Mouse (Mus musculus): ENCODE data around the gene Calhm2.
"Not testable (repeated sequence)": the region's sequence is repeated elsewhere in the genome, so short reads cannot be mapped to it uniquely, and the experiment has no call there.

Calhm2 gene

DNA sequence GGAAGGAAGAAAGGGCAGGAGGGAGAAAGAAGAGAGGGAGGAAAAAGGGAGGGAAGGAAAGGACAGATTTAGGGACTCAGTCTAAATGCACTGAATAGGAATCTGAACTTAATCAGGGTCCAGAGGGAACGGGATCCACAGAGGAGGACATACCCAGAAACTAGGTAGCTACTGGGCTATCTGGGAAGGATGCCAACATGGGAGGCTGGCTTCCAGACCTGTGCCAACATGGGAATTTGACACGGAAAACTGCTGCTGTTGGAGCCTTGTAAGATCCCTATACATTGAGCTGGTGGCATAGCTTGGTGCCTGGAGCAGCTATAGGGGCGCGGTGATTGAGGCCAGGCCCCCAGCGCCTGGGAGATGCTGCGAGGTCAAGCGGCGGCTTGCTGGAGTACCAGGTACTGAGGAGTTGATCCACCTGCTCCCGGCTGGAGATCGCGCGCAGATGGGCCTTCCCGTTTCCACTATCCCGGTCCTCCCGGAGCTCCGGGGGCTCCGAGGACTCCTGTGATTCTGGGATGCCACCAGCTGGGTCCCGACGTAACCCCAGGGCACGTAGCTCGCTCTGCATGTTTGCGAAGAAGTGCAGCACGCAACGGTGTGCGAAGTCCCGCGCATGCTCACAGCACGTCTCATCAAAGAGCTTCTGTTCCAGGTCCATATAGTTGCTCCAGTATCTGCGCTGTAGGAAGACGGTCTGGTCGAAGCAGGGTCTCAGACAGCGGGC is 13.4 kb upstream of the Calhm2 start:
- DNase-seq (ENCODE audit: low spot score in 2 of 2), result no peak

DNA sequence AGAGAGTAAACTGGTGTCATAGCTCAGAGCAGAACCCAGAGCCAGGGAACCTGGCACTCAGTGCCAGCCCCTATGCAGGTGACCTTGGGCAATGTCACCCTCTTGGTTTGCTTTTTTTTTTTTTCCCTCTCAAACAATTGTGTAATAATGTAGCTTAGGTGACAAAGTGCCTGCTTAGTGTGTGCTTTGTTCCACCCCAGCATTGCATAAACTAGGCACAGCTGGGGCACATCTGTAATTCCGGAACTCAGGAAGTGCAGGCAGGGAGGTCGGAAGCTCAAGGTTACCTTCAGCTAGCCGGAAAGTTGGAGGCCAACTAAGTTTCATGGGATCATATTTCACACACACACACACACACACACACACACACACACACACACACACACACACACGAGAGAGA is 11.8 kb upstream of the Calhm2 start:
- DNase-seq (ENCODE audit: low spot score in 2 of 2), result no peak

DNA sequence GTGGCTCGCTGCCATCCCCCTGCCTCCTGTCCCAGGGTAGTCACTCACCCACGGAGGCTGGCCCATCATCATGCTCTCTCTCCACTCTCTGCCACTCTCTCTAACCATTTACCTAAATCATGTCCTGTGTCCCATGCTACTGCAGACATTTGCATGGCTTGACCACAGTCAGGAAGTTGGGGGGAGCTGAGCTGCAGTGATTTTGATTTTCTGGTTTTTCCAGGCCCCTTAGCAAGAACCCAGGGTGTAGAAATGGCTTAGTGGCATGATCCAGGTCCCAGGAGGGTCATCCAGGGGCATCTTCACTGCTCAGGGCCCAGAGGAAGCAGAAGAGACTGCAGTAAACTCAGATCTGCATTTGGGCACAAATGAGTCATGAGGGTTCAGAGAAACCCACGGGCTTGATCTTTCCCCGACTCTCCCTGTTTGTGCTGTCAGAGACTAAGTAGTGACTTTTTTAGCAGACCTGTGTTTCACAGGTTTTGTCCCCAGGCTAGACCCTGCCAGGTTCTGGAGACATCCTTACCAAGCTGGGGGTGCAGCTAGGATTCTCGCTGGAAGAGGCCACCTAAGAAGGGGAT is 10.3 kb upstream of the Calhm2 start:
- DNase-seq (ENCODE audit: low spot score in 2 of 2), result no peak

DNA sequence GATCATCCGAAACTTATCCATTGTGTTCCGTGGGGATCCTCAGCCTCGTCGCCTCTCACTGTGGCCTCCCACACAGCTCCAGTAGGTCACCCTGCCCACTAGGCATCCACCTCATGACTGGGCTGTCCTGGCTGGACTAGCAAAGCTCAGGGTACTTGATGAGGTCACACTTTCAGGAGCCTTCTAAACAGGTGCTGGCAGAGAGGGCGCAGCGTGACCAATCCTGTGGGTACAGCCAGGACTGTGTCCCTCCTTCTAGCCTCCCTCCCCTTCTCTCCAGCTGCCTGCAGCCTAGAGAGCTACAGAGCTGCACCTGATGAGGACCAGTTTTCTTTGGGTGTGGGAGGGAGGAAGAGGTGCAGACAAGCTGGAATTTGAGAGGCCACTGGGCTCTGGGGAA is 6.1 kb upstream of the Calhm2 start, which contains the start of gene Calhm1:
Gene Calhm1, minus strand, starts transcription at position 101 of the 400 bp plus-strand sequence.
- DNase-seq (ENCODE audit: low spot score in 2 of 2), result no peak

DNA sequence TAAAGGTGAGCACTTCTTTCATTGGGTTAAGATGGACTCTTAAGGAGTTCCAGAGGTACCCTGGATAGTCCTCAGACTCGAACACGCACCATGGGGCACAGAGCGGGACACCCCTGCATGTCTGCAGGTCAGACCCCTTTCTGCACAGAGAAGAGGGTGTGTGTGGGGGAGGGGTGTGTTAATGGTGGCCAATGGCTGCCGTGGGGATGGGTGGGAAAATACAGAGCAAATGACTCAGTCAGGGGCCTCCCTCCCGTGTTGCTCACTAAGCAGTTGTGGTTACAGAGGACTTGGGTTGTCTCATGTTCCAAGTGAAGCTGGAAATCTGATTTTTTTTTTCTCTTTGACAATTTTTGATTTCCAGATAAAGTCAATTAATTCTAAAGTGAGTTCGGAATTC is 4.3 kb upstream of the Calhm2 start:
- DNase-seq (ENCODE audit: low spot score in 2 of 2), result no peak

DNA sequence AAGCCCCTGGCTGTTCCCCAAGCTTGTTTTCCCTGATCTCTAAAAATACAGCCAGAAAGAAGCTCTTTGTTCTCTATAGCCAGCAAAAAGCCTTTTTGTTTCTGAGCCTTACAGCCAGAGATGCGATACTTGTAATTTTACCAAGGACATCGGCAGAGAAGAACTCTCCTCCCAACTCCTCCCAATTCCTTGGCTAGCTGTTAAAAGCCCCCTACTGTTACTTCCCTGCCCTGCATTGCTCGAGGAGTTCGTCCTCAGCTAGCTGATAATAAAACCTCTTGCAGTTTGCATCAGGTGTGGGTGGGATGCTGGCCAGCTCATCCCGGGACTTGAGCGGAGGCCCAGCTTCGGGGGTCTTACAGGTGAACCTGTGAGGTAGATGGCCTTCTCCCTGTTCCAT is 1.5 kb upstream of the Calhm2 start:
- not testable (repeated sequence) for DNase-seq (ENCODE audit: low spot score in 2 of 2)

DNA sequence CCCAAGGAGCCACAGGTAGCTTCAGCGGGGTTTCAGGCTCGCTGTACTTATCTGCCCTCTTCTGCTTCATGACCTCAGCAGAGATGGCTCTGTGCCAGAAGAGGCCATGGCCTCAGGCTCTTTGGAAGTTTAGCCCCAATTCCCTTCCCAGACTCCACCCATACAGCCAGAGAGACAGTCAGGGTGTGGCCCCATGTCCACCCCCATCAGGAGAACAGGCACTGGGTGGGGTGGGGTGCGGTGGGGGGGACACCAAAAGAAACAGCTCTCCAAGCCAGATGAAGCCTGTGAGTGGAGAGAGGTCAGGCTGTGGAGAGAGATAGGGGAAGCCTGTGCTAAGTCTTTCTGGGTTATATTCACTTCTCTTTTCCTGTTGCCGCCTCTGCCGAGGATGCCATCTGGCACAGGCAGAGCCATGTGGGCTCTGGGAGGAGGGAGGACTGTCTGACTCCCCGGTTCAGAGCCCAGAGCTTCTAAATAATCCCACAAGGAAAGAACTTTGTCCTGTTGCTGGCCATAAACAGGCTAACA is 978 bp downstream of the Calhm2 start:
- DNase-seq (ENCODE audit: low spot score in 2 of 2), result no peak

DNA sequence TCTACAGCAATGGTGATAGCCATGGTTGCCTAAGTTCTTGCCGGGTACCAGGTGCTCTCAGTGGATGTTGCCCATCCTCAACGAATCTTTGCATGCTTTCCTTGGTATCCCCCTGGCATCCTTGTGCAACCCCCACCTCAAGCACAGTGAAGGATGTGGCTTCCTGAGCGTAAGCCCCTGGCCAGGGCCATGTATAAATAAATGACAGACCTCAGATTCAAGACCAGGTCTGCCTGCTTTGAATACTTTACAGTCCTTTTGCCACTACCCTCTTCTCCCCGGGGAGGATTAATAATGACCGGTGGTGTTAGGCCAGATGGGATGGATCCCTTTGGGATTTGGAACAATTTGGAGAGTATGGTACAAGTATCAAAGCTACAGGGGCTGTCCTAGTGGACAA is 1.9 kb downstream of the Calhm2 start:
- no peak for DNase-seq (ENCODE audit: low spot score in 2 of 2)

DNA sequence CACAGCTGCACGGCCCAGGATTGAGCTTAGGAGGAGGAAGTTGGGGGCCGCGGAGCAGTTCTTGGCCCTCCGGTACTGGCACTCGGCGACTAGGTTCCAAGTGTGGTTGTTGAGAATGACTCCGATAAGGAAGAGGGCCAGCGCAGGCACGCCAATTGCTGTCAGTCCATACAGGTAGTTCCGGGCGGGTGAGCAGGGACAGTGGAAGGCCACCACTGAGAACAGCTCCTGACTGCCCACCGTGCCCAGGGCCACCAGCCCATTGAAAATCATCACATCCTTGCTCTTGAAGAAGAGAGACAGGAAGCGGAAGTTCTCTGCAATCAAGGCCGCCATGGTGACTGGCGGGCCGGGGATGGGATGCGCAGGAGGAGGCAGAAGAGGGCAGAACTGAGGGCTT is 2.5 kb downstream of the Calhm2 start:
- no peak for DNase-seq (ENCODE audit: low spot score in 2 of 2)

DNA sequence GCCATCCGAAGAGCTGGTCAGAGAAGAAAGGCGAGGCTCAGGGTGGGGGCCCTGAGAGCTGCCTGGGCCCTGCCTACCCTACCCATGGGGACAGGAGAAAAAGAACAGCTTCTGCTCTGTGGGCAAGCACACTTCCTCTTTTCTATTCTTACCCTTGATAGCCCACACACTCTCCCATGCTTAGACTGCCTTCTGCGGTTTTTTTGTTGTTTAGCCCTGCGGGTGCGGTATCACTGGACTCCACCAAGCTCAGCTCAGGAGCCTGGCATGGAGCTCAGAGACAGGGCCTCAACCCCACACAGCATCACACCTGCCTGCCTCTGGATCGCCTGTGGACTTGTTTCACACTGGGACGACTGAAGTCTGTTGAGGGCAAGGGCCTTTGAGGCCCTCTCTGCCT is 4.9 kb downstream of the Calhm2 start:
- no peak for DNase-seq (ENCODE audit: low spot score in 2 of 2)

DNA sequence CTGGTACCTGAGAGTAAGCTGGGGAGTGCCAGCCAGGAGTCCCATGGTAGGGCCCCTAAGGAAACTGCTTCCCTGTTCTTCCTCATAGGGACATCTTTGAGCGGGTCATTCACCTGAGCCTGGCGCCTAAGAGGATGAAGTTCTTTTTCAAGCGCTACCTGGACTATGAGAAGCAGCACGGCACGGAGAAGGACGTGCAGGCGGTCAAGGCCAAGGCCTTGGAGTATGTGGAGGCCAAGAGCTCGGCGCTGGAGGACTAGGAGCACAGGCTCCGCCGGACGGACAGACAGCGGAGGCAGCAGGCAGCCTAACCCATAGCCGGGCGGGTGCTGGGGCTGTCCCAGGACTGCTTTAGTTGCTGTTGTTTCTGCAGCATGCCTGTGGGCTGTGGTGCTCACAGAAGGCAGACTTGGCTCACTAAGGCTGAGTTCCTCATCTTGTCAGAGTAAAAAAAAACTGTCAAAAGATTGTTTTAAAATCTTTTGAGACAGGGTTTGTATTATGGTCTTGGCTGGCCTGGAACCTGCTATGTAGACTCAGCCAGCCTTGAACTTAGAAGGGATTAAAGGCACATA is 7.5 kb downstream of the Calhm2 start:
- DNase-seq (ENCODE audit: low spot score in 2 of 2), result no peak

DNA sequence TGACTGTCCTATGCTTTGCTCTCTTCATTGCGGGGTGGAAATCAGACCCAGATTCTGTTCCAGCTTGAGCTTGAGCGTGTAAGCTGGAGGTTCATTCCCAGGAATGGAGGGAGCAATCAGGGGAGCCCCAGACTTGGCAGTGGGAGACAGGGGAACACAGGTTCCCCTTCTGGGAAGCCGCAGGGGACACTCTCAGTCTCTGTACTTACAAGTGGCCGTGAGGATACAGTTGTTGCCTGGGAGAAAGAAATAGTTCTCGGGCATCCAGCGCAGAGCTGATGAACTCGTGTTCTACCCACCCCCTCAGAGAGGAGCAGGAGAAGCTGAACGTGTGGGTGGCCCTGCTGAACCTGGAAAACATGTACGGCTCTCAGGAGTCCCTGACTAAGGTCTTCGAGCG is 9.3 kb downstream of the Calhm2 start:
- DNase-seq (ENCODE audit: low spot score in 2 of 2), result no peak

DNA sequence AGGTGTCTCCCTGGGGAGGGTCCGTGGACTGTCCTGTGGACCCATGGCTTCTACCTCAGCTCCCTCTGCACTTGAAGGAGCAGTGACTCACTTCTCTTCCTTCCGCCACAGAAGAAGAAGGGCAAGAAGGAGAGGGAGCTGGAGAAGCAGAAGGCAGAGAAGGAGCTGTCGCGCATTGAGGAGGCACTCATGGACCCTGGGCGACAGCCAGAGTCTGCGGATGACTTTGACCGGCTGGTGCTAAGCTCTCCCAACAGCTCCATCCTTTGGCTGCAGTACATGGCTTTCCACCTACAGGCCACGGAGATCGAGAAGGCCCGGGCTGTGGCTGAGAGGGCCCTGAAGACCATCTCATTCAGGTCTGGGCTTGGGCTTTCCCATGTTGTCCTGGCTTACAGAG is 9.9 kb downstream of the Calhm2 start:
- DNase-seq (ENCODE audit: low spot score in 2 of 2), result no peak

DNA sequence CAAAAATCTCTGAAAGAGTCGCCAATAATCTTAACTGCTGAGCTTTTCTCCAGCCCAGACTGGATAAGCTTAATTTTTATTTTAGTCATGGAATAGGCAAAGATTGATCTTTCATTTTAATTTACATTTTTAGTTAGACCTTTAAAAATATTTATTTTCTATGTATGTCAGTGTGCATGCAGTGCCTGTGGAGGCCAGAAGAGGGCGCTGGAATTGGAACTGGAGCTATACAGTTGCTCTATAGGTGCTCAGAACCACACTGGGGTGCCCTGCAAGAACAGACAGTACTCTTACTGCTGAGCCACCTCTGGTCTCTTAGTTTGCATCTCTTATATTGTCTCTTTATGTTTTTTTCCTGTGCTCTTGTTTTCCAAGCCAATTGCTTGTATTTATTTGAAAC is 15.3 kb downstream of the Calhm2 start:
- DNase-seq (ENCODE audit: low spot score in 2 of 2), result no peak

DNA sequence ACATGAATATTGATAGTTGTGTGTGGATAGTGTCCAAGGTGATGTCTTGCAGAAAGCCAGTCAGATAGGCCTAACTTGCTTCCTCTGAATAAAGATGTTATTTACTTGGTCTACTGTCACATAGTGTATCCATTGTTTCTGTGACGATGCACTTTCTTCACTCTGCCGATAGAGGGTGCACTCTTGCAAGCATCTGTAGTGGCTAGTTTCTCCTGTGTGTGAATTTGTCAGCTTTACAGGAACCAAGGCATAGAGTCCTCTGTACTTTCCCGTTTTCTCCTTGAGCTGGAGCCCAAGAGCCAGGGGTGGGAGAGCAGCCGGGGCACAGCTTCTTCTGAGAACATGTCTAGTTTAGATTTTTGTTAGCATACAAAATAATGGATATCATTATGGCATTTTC is 17.0 kb downstream of the Calhm2 start:
- DNase-seq (ENCODE audit: low spot score in 2 of 2), result no peak

DNA sequence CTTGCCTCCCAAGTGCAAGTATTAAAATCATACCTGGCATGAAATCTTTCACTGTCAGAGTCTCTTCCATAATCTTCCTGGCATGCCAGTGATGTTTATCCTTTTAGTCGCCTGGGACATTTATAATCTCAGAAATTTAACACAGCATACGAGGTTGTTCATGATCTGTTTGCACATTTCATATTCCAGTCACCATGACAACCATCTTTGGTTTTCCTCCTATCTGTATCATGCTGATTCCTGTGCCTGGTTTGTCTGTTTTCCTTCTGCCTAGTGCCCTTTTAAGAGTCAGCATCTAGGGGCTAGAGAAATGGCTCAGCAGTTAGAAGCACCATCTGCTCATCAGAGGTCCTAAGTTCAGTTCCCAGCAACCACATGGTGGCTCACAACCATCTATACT is 19.5 kb downstream of the Calhm2 start:
- DNase-seq (ENCODE audit: low spot score in 2 of 2), result no peak

DNA sequence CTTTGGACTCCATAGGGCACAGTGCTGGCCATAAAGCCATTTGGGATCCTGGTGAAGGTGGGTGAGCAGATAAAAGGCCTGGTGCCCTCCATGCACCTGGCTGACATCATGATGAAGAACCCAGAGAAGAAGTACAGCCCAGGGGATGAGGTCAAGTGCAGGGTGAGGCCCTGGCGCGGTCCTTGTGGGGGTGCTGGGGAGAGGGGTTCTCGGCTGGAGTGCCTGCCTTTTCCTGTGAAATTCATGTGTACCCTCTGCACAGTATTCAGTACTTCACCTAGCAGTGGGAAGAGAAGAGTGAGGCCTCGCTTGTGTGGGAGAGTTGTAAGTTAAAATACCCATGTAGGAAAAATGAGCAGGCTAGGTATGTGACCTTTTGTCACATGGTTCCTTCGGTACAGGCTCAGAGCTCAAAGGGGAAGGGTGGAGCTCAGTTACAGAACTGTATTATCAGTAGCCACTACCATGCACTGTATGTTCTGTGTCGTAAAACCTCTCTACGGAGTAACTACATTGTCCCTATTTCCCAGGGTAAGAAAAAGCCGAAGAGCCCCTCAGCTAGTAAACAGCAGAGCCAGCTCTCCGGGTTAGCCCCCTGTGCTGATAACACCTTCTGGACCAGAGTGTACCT is 33.3 kb downstream of the Calhm2 start:
- DNase-seq (ENCODE audit: low spot score in 2 of 2), result no peak

DNA sequence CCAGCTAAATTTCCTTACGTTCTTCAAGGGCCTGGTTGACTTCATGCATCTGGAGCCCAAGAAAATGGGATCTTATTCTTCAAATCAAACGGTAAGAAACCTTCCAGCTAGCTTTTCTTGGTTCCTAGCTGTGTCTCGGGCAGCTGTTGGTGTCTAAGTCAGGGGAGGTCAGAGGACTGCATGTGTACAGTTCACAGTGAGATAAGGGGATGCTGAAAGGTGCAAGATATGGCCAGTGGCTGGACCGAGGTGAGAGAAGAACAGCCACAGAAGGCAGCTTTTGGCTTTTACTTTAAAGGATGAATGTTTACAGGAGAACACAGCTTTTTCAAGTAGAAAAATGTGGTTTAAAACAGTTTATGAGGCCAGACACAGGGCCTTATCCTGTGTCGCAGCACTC is 37.0 kb downstream of the Calhm2 start:
- no peak for DNase-seq (ENCODE audit: low spot score in 2 of 2)

DNA sequence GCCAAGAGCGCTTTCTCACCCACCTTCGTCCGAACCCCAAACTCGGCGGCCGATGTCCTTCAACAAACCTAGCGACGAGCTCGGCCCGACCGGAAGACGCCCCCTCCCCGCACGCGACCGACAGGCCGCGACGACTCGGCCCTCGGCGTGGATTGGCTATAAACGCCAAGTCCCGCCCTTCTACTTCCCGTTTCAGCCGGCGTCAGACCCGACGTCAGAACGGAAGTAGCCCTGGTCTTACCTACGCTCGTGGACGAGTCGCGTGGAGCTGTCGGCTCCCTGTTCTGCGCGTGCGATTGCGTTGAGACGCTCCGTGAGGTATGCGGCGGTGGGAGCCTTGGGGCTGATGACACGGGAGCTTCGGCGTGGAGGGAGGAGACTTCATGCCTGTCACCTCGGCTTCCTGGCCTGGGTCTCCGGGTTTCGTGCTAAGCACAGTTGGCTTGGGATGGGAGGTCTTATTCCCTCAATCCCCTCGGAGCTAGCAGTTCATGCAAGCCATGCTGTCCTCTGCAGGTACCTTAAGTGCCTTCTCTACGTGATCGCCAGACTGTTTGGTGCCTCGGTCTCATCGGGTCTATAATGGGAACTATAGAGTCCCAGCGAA is 47.4 kb downstream of the Calhm2 start, which contains the start of the genes Usmg5 and Pdcd11:
Gene Usmg5, minus strand, starts transcription at position 98 of the 607 bp plus-strand sequence.
Gene Pdcd11, plus strand, starts transcription at position 219 of the 607 bp plus-strand sequence.
- DNase-seq (ENCODE audit: low spot score in 2 of 2), result peak; percentile 91 to 94

DNA sequence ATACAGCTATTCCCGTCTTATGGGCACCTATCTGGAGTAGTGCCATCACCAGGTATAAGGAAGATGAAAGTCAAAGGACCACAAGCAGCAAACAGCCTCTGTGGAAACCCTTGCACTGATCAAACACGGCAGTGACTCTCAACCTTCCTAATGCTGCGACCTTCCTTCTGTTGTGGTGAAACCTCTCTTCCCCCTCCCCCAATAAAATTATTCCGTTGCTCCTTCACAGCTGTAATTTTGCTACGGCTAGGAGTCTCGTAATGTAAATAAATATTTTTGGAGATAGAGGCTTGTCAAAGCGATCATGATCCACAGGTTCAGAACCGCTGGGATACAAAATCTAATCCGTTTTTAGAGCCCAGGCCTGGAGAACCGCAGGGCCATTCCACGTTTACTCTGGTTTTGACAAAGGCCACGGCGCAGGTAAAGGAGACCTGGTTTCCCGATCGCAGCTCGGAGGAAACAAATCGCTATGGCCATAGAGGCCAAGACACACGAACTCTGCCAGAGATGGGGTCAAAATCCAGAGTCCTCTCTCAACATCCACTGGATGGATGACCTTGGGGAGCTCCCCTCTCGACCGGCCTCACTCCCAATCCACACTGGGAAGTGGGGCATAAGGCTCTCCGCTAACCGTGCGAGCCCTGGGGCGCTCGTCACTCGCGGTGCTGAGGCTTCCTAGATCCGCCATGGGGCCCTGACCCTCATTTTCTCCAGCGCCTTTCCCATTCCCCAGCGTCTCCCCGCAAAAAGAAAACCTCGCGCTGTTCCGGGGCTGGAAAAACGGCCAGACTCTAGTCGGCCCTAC is 48.2 kb downstream of the Calhm2 start:
- peak in 1 of 2 experiments; percentile 6 for DNase-seq (ENCODE audit: low spot score in 2 of 2)

DNA sequence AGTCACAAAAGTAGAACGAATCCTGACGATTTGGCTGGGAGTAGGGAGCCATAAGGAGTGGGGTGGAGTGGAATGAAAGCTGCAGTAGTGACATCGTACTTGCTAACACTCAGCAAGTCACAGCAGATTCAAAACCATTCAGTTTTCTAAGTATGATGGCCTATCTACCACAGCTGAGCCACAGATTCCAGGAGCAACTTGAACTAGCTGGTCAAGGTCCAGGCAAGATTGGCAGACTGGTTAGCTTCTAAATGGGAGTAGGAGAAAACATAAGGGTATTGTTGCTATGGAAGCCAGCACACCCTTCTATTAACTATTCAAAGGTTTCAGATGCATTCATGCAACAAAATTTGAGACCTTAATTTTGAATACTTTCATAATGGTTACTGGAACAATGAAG is 49.9 kb downstream of the Calhm2 start:
- DNase-seq (ENCODE audit: low spot score in 2 of 2), result no peak

All from frontal cortex, postnatal 25 days (tissue).